Mouse (Mus musculus): ENCODE measurements around the gene Btbd9.

The Btbd9 gene

GRCm38 (mm10) chr17:30340495-30341126 is 235.7 kb downstream of the Btbd9 start:
- DNase-seq (ENCODE audit: low spot score in 2 of 2): no peak

GRCm38 (mm10) chr17:30339317-30339716 is 237.0 kb downstream of the Btbd9 start:
- DNase-seq (ENCODE audit: low spot score in 2 of 2): no peak

DNA sequence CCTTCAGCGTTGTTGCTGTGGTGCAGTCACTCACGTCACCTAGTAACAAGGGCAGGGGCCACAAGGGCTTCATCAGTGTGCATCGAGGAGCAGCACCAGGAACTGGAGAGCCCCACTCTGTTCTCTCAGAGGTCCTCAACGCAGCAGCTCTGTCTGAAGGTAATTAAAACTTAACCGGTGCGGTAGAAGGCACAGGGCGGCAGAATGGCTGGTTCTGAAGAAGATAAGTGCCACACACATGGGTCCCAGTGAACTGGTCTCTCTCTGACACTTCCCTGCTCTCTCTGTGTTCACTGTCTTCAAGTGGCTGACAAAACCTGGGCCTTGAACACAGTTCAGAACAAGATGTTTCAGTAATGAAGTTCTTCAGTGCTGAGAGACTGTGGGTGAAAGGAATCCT is 239.5 kb downstream of the Btbd9 start:
- no peak for DNase-seq (ENCODE audit: low spot score in 2 of 2)

GRCm38 (mm10) chr17:30336280-30336679 is 240.0 kb downstream of the Btbd9 start:
- no peak for DNase-seq (ENCODE audit: low spot score in 2 of 2)

DNA sequence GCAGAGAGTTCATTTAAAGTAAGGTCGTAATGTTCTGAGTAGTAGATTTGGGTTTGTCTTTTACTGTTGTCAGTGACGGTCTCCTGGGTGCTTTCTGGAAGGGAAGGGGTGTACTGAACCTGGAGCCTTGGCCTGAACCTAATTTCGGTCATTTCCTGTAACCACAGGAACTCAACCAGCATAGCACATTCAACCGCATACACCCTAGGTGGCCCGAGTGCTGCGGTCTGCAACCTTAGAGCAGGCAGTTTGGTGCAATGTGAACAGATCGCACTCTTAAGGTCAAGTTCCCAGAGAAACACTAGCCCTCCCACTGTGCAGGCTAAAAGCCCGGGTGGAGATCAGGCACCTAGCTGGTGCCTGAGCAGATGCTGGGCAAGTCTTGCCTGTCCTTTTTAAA is 240.5 kb downstream of the Btbd9 start:
- DNase-seq (ENCODE audit: low spot score in 2 of 2): no peak

- no peak for DNase-seq (ENCODE audit: low spot score in 2 of 2)
Observed at GRCm38 (mm10) chr17:30334257-30334656, 242.0 kb downstream of the Btbd9 start.

DNA sequence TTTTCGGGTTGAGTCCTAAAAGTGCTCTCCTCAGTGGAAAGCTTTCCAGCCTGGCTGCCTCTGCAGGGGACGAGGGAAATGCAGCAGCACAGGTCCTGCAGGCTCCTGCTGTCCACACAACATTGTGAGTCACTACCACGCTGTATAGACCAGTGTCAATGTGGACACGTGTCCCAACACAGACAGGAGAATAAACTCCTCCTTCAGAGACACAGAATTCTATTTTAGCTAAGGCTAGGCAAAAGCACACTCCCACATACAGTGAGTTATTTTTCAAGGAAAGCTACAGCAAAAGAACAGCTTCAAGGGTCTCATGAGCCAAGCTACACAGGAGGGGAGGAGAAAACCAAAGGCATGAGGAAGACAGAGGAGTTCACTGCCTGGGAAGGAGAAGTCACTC is 243.2 kb downstream of the Btbd9 start:
- no peak for DNase-seq (ENCODE audit: low spot score in 2 of 2)

GRCm38 (mm10) chr17:30331380-30331779 is 244.9 kb downstream of the Btbd9 start:
- DNase-seq (ENCODE audit: low spot score in 2 of 2): no peak

DNA sequence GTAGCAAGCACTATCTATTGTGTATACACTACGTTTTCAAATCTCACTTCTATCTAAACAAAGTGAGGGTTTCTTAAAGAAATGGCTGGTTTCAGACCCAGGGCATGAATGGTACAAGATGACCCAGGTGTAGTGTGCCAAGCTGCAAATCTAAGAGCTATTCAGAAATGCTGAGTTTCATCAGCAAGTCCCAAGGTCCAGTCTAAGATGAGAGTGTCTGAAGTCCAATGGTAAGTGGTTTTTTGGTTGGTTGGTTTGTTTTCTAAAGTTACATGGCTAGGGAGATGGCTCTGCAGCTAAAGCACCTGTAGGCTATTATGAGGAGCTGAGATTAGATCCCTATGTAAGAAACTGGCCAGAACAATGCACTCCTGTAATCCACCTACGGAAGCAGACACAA is 246.8 kb downstream of the Btbd9 start:
- no peak for DNase-seq (ENCODE audit: low spot score in 2 of 2)

GRCm38 (mm10) chr17:30328924-30329323 is 247.4 kb downstream of the Btbd9 start:
- no peak for DNase-seq (ENCODE audit: low spot score in 2 of 2)

DNA sequence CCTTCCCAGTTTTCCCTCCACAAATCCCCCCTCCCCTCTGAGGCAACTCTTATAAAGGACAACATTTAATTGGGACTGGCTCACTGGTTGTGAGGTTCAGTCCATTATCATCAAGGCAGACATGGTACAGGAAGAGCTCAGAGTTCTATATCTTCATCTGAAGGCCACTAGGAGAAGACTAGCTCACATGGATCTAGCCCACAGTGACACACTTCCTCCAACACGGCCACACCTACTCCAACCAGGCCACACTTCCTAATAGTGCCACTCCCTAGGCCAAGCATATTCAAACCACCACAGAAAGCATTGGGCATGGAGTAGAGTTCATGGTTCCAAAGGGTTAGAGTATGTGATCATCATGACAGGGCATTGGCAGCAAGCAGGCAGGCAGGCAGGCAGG is 249.4 kb downstream of the Btbd9 start:
- no peak for DNase-seq (ENCODE audit: low spot score in 2 of 2)

DNA sequence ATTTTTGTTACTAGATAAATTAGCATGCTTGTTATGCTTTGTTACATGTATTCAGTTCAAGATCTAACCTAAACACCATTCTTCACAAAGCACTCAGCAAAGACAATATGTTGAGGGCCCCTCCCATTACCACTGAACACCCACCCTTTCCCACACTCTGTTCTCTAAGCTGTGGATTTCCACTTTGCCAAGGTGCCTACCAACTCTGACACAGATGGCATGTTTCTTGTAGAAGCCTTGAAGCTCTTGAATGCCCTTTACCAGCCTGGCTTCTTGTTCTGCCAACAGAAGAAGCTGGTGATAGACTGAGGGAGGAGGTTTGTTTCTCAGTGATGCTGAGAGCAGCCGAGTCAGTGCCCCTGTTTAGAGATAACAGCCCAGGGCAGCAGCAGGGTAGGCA is 256.0 kb downstream of the Btbd9 start:
- no peak for DNase-seq (ENCODE audit: low spot score in 2 of 2)

GRCm38 (mm10) chr17:30312688-30313087 is 263.6 kb downstream of the Btbd9 start:
- DNase-seq (ENCODE audit: low spot score in 2 of 2): no peak

DNA sequence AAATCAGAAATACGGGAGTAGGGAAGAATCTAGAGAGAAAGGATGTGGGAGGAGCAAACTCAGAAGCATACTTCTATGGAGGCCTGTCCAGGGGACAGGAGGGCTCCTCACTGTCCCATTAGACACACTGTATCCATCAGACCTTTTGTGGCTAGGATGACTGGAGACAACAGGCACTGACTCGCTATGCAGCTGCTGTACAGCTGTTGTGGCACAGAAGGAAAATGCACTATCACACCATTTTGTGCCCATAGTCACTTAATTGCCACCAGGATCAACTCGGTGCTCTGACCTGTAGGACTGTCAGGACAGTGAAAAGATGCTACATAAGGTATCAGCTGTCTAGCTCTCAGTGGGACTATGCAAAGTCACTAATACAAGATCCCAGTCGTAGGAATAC is 266.7 kb downstream of the Btbd9 start:
- DNase-seq (ENCODE audit: low spot score in 2 of 2): no peak

GRCm38 (mm10) chr17:30308889-30309288 is 267.4 kb downstream of the Btbd9 start:
- DNase-seq (ENCODE audit: low spot score in 2 of 2): no peak

DNA sequence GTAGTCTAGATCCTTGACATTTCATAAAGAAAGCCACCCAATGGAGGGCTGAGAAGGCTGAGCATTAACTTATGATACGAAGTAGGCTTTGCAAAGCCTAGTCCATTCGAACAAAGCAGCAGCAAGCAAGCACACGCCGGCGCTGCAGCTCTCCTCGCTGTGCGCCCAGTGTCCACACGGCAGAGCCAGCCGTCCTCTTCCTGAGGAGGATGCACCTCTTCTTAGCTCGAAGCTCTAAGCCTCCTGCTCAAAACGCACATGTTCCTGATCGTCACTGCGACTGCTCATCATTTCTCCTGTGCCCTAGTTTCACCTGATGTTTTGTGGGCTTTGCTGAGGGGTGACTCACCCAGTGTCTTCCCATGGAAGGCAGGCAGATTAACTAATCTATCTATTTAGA is 268.0 kb downstream of the Btbd9 start:
- no peak for DNase-seq (ENCODE audit: low spot score in 2 of 2)

DNA sequence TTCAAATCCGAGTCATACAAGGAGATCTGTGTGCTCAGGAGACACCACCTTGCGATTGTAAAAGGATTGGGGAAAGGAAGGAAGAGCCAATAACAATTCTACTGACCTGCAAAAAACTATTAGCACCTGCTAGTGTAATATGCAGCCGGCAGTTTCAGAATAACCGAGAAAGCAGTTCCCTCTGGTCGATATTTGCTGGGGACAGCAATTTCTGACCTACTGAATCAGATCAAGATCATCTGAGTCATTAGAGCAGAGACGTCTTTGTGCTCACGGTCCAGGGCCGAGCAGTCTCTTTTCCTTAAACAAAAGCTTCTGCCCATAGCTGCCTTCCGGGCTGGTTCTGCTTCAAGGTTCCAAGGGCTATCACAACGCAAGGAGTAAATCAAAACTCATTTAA is 269.1 kb downstream of the Btbd9 start:
- DNase-seq (ENCODE audit: low spot score in 2 of 2): no peak

DNA sequence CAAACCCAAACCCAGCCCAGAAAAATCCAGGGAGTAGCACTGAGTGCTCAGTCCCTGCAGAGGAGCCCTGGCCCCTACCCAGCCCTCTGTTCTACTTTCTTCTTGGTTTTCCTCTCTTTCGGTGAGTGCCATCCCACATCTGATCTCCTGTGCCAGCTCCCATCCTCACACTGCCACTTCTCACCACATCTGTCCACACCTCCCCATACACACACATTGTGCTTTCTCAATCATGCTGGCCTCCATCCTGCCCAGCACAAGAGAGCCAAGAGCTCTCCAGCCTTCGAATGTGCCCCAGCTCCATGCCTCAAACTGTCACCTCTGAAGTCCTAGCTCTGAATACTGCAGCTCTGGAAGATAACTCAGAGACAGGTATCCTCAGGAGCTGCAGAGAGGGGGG is 271.5 kb downstream of the Btbd9 start:
- DNase-seq (ENCODE audit: low spot score in 2 of 2): no peak

DNA sequence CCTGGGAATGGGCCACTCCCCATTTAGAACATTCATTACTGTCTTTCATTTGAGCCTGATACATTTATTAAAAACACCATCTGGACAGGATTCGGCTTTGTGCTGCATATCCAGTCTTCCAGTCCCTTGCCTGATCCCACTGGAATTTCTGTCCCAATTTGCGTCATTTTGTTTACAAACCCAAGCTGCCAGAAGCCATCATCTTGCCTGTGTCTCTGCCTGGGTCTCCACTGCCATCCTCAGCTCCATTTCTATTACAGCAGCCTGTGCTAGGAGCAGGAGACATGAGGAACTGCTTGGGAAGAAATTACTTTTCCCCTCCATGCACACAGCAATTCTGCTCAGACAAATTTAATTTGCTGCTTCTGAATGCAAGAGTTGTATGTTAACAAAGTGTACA is 274.9 kb downstream of the Btbd9 start:
- DNase-seq (ENCODE audit: low spot score in 2 of 2): no peak

DNA sequence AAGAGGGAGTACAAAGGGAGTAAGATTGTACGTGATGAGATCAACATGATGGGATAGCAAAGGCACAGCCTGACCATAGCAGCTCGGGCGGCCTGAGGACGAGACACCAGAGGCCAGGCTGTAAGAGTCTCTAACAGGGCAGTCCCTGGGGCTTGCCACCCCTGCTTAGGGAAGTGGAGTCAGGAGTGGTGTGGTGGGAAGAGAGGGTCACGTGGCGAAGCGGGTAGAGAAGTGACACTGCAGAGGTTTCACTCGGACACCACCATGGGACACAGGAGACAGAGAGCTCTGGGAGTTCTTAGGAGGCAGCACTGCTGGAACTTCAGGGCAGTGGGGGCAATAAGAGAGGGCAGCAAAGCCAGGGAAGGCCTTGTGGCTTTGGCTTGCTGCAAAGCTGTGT is 278.9 kb downstream of the Btbd9 start:
- no peak for DNase-seq (ENCODE audit: low spot score in 2 of 2)

GRCm38 (mm10) chr17:30296069-30296468 is 280.2 kb downstream of the Btbd9 start:
- DNase-seq (ENCODE audit: low spot score in 2 of 2): no peak

DNA sequence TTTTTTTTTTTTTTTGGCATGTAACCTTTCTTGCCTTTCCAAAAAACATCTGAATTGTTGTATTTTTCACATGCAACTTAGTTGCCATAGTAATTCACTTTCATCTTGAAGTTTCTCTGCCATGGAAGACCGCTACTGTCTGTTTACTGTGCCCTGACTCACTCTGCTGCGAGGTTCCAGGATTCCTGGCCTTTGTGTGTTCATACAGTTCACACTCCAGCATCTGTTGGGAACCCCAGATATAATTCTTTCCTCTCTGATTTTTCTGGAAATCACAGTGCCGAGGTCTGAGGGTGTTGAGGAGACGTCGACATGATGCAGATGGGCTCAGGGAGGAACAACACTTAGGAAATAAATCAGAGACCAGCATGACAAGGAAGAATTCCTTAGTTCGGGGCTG is 283.6 kb downstream of the Btbd9 start:
- DNase-seq (ENCODE audit: low spot score in 2 of 2): no peak

DNA sequence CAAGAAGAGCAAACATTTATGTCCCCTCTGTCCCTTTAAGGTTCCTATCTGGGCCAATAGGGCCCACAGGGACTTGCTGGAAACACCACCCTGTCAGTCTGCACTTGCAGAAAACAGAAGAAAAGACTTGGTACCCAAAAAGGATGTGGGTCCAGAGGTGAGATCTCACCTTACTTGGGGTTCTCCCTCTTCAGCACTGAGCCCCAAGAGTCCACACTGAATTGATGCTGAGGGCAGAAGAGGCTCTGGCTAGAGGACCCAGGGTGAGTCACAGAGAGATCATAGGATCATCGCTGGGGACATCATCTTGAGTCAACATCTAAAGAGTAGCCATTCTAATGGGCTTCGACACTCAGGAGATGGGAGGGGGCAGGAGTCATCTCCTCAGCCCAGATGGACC is 290.6 kb downstream of the Btbd9 start:
- DNase-seq (ENCODE audit: low spot score in 2 of 2): no peak

- no peak for DNase-seq (ENCODE audit: low spot score in 2 of 2)
Observed at GRCm38 (mm10) chr17:30283460-30284050, 292.7 kb downstream of the Btbd9 start.

All from right cerebral cortex, postnatal 36 days (tissue).